Mouse (Mus musculus) neural tube, embryonic 13.5 days (tissue): ENCODE data around the gene Emsy. TPM values are rescaled to one million over a fixed set of nuclear protein-coding genes. Genes with fewer than 3 reads are reported as not detected.

Source experiments
- ATAC-seq: fragments of 200-750 bp; cut with Nextera tagmentation; 2 replicates; pipeline ENCODE4 v1.8.0; 2017; ENCODE audit warnings: low read depth, mild to moderate bottlenecking, moderate TSS enrichment, moderate library complexity
- H3K27ac ChIP-seq: fragments of 300-500 bp; sonication (generic); replicated peaks from 2 replicates; pipeline ENCODE4 v1.5.1; 2015; ENCODE audit warnings: moderate library complexity, mild to moderate bottlenecking, inconsistent platforms
- H3K27me3 ChIP-seq: fragments of 300-500 bp; sonication (generic); 2 replicates; pipeline ENCODE4 v1.6.1; 2015; ENCODE audit warnings: mild to moderate bottlenecking, inconsistent platforms
- H3K36me3 ChIP-seq: fragments of 300-500 bp; sonication (generic); 2 replicates; pipeline ENCODE4 v1.6.1; 2015; ENCODE audit warnings: mild to moderate bottlenecking, inconsistent platforms
- H3K4me1 ChIP-seq: fragments of 300-500 bp; sonication (generic); replicated peaks from 2 replicates; pipeline ENCODE4 v1.6.1; 2015; ENCODE audit warnings: inconsistent platforms
- H3K4me2 ChIP-seq: fragments of 300-500 bp; sonication (generic); 2 replicates; pipeline ENCODE4 v1.6.1; 2015; ENCODE audit warnings: inconsistent platforms, mild to moderate bottlenecking, moderate library complexity
- H3K4me3 ChIP-seq: fragments of 300-500 bp; sonication (generic); 2 replicates; pipeline ENCODE4 v1.5.1; 2015; ENCODE audit warnings: mild to moderate bottlenecking, inconsistent platforms
- H3K9ac ChIP-seq: fragments of 300-500 bp; sonication (generic); 2 replicates; pipeline ENCODE4 v1.6.1; 2015; ENCODE audit warnings: moderate library complexity, mild to moderate bottlenecking, inconsistent platforms
- H3K9me3 ChIP-seq: fragments of 300-500 bp; sonication (generic); 2 replicates; pipeline ENCODE4 v1.6.1; 2016; ENCODE audit warnings: inconsistent platforms
- WGBS: fragments of 180-500 bp; shearing (Covaris S2); methylation state at CpG from one replicate; pipeline ENCODE4 v1.1.7; 2015; 5-methylcytosine and 5-hydroxymethylcytosine counted together
- polyA plus RNA-seq: library from polyadenylated mRNA; unstranded; fragments of >200 nt; fragmentation: Nextera tagmentation; extraction: Ambion mirVana; gene quantifications from 2 replicates; pipeline ENCODE4 v1.2.1, GENCODE M21; 2015

The Emsy gene
- polyA plus RNA-seq, 1 experiment from 2014 or later, result 35.1 TPM

DNA sequence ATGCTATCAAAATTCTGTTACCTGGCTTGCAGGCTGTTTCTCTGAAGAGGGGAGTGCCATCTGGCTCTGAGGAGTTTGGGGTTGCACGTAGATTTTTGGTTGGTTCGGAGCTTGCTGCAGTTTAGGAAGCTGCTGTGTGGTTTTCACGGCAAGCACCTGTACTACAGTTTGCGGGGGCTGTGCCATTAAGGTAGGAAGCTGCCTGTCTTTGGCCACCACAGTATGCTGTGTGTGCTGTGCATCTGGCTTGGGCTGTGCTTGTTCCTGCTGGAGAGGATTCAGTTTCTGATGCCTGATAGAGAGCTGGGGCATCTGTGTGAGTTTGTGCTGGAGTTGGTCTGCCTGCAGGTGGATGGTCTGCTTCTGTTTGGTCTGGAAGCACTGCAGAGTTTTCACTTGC is 61.9 kb downstream of the Emsy start:
- Histone ChIP-seq H3K9ac (no peak overlapping the region), H3K4me3 (no peak overlapping the region), H3K4me2 (no peak overlapping the region), H3K27me3 (no peaks in the 10 kb centered on the region), H3K27ac (no peak overlapping the region), H3K9me3 (no peaks in the 10 kb centered on the region), H3K36me3 (peaks cover 69% of the 10 kb centered on the region), H3K4me1 (no peaks in the 10 kb centered on the region)
- ATAC-seq, result no peak
- 97% methylated on average over 4 of the region's 4 CpGs for WGBS

DNA sequence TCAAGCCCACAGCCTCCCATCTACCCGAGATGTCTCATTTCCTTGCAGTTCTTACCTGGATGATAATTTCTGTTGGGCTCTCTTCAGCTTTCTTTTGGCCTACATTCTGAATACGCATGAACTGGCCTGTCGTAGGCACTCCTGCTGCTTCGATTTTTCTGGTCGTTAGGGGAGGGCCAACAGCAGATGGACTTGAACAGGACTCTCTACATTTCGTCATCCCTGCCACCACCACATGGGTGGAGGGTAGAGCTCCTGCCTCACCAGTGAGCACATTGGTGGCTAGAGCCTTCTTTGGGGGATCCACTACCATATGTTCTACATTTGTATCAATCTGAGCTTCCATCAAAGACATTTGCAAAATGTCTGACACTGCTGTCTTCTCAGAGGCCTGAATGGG is 63.3 kb downstream of the Emsy start:
- ATAC-seq, result no peak

DNA sequence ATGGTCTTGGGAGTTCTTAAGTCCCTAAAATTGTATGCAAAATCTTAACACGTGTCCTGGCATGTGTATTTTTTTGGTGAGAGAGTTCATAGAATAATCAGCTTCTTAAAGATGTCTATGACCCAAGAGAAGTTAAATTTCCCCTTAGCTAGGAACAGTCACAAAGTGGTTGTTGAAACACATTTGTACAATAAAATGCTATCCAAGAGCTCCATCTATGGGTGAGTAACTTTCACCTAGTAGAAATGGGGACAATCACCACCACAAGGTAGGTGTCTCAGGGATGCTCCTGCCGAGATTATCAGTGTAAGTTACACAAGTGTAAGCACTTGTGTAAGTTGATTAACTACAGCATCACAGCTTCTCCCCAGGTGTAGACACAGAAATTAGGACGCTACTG is 67.6 kb downstream of the Emsy start:
- Histone ChIP-seq H3K9me3 (no peaks in the 10 kb centered on the region), H3K27me3 (no peaks in the 10 kb centered on the region), H3K9ac (no peak overlapping the region), H3K4me3 (no peak overlapping the region), H3K4me2 (no peak overlapping the region), H3K4me1 (no peaks in the 10 kb centered on the region), H3K27ac (no peak overlapping the region), H3K36me3 (peaks cover 41% of the 10 kb centered on the region)
- ATAC-seq, result no peak
- 78% methylated on average over 3 of the region's 3 CpGs for WGBS

More for the DNA sequence above, 63.3 kb downstream of the Emsy start:
- H3K4me2 ChIP-seq, result no peak overlapping the region
- H3K9me3 ChIP-seq, result no peaks in the 10 kb centered on the region
- no peak overlapping the region for H3K27ac ChIP-seq
- no peaks in the 10 kb centered on the region for H3K4me1 ChIP-seq
- no peaks in the 10 kb centered on the region for H3K27me3 ChIP-seq
- WGBS, result 84% methylated on average over 6 of the region's 6 CpGs
- no peak overlapping the region for H3K4me3 ChIP-seq
- peaks cover 63% of the 10 kb centered on the region for H3K36me3 ChIP-seq
- no peak overlapping the region for H3K9ac ChIP-seq

DNA sequence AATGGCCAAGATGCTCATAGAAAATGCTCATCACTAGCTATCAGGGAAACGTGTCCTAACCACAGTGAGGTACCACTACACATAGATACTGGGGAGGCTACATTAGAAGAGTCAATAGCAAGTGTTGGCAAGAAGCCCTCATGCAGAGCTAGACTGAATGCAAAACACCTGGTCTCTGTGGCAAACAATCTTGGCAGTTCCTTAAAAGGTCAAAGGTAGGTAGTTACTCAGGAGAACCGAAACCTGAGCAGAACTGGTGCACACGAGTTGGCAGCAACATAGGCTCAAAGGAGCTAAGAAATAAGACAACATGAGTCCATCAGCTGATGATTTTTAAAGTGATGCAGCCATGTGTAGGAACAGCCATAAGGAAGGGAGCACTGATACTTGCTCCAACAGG is 70.3 kb downstream of the Emsy start:
- ATAC-seq, result no peak
- WGBS, result 88% methylated on average over 3 of the region's 3 CpGs
- H3K4me3 ChIP-seq, result no peak overlapping the region

DNA sequence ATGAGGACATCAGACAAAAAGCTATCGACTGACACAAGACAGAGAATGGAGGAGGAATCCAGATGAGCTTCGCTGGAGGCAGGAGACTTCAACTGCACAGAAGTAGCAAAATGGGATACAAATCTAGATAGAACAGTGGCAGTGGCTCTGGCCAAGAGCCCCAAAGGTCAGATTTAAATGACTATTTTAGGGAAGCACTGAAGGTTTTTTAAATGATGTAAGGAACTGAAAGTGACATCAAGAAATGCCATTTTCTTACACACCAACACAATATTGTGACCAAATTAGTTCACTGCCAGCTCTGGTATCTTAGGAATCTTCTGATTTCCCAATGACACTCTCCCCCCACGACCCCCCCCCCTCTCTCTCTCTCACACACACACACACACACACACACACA is 72.0 kb downstream of the Emsy start:
- no peaks in the 10 kb centered on the region for H3K9me3 ChIP-seq
- H3K4me3 ChIP-seq, result no peak overlapping the region
- H3K4me1 ChIP-seq, result no peaks in the 10 kb centered on the region
- H3K4me2 ChIP-seq, result no peak overlapping the region
- no peak overlapping the region for H3K27ac ChIP-seq
- no peak overlapping the region for H3K9ac ChIP-seq
- no peaks in the 10 kb centered on the region for H3K27me3 ChIP-seq
- peaks cover 8% of the 10 kb centered on the region for H3K36me3 ChIP-seq
- 65% methylated on average over 3 of the region's 3 CpGs for WGBS
- no peak for ATAC-seq

More for the DNA sequence above, 70.3 kb downstream of the Emsy start:
- Histone ChIP-seq H3K36me3 (peaks cover 25% of the 10 kb centered on the region), H3K9ac (no peak overlapping the region), H3K9me3 (no peaks in the 10 kb centered on the region), H3K27me3 (no peaks in the 10 kb centered on the region), H3K27ac (no peak overlapping the region), H3K4me2 (no peak overlapping the region), H3K4me1 (no peaks in the 10 kb centered on the region)

DNA sequence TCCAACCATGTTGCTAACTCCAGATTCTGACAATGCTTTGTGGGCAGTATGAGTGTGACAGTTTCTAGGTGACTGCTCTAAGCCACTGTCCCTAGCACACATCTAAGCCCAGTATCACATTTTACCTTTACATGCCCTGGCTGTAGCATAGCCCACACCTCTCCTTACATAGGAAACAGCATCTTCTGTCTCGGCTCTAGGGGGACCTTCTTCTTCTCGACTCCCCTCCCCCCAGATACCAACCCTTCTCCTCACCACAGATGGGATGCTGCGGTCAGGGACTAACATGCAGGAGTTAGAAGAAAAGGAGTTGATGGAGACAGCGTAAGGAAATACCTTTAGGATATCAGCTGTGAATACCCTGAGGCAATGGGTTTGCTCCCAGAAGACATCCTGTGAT is 75.3 kb downstream of the Emsy start:
- Histone ChIP-seq H3K27me3 (no peaks in the 10 kb centered on the region), H3K9ac (no peak overlapping the region), H3K4me1 (no peaks in the 10 kb centered on the region), H3K9me3 (no peaks in the 10 kb centered on the region), H3K4me3 (no peak overlapping the region), H3K27ac (no peak overlapping the region), H3K36me3 (no peaks in the 10 kb centered on the region), H3K4me2 (no peak overlapping the region)
- no peak for ATAC-seq
- 86% methylated on average over 4 of the region's 4 CpGs for WGBS

DNA sequence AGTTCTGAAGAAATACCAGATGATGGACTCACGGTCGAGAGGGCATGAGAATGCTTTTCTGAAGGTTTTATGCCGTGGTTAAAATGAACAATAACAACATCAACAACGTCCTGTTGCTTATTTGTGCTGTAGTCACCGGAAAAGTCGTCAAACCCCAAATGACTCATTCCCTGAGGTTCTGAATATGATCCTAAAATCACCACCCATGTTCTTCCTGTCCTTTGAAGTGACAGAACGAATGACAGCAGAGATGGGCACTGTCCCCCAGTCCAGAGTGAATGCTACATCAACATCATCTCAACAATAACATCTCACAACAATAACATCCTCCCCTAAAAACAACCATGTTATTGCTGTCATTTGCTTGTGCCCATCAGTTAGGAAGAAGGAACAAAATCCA is 76.1 kb downstream of the Emsy start:
- Histone ChIP-seq H3K4me2 (no peak overlapping the region), H3K4me1 (no peaks in the 10 kb centered on the region), H3K9ac (no peak overlapping the region), H3K36me3 (no peaks in the 10 kb centered on the region), H3K27me3 (no peaks in the 10 kb centered on the region), H3K27ac (no peak overlapping the region), H3K9me3 (no peaks in the 10 kb centered on the region), H3K4me3 (no peak overlapping the region)
- ATAC-seq, result no peak
- WGBS, result 78% methylated on average over 7 of the region's 7 CpGs

DNA sequence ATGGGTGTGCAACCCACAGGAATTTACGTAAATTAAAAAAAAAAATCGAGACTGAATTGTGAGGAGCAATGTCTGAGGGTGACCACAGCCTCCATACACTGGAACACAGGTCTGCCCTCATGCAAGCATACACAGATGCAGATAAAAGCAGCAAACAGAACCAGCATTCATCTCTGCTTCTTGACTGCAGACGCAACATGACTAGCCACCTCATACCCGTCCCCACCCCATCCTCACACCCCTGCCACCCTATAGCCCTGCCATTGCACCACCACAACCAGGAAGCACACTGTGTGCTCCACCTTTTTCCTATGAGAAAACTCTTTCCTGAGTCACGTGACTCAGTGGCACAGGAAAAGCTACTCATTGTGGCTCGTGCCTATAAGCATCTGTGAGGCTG is 76.9 kb downstream of the Emsy start:
- H3K9ac ChIP-seq, result no peak overlapping the region
- no peaks in the 10 kb centered on the region for H3K36me3 ChIP-seq
- no peak for ATAC-seq
- H3K27me3 ChIP-seq, result no peaks in the 10 kb centered on the region
- no peak overlapping the region for H3K27ac ChIP-seq
- H3K4me3 ChIP-seq, result no peak overlapping the region
- H3K4me1 ChIP-seq, result no peaks in the 10 kb centered on the region
- 78% methylated on average over 6 of the region's 6 CpGs for WGBS
- no peaks in the 10 kb centered on the region for H3K9me3 ChIP-seq
- H3K4me2 ChIP-seq, result no peak overlapping the region

DNA sequence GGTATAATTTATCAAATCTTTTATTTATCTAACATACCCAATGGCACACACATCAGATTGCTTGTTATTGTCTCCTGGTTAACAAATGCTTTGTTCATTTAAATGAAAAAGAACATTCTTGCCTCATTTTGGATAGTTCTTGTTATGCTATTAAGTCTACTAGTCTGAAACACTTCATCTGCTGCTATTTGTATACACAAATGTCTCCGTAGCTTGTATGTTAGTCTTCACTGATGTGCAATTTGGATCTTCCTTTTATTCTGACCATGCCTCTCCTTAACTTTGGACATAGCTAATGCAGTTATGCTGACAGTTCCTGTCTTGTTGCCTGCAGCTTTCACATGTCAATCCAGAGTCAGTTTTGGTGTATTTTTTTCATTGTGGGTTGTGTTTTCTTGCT is 79.1 kb downstream of the Emsy start:
- Histone ChIP-seq H3K4me2 (no peak overlapping the region), H3K9ac (no peak overlapping the region), H3K36me3 (no peaks in the 10 kb centered on the region)

DNA sequence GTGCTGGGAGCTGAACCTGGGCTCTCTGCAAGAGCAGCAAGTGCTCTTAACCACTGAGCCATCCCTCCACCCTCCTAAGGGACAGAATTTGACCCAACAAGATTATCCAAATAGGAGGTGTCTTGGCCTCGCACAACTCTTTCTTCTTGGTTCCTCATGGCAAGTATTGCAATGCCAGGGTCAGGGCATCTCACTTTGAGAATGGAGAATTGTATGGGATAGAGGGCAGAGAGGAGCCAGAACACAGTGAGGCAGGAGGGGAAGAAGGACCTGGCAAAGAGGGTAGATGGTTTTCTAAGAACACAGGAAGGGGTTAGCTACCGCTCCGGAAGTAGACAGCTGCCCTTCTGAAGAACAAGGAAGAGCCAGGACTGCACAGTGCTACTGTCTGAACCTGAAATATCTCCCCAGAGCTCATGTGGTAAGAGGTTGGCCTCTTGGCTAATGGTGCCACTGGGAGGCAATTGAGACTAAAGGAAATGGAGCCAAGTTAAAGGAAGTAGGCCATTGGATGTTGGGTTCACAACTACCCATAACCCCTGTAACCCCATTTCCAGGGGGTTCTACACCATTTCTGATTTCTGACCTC is 80.8 kb downstream of the Emsy start:
- Histone ChIP-seq H3K27me3 (no peaks in the 10 kb centered on the region), H3K9me3 (no peaks in the 10 kb centered on the region), H3K9ac (no peak overlapping the region), H3K4me3 (no peak overlapping the region), H3K4me1 (peaks cover 17% of the 10 kb centered on the region), H3K27ac (no peak overlapping the region), H3K4me2 (no peak overlapping the region), H3K36me3 (no peaks in the 10 kb centered on the region)
- ATAC-seq, result no peak
- WGBS, result 96% methylated on average over 3 of the region's 3 CpGs

More for the DNA sequence above, 79.1 kb downstream of the Emsy start:
- H3K27me3 ChIP-seq, result no peaks in the 10 kb centered on the region
- H3K9me3 ChIP-seq, result no peaks in the 10 kb centered on the region
- no peak overlapping the region for H3K4me3 ChIP-seq
- 98% methylated on average over 1 of the region's 1 CpGs for WGBS
- no peak overlapping the region for H3K27ac ChIP-seq
- ATAC-seq, result no peak
- H3K4me1 ChIP-seq, result peaks cover 15% of the 10 kb centered on the region

DNA sequence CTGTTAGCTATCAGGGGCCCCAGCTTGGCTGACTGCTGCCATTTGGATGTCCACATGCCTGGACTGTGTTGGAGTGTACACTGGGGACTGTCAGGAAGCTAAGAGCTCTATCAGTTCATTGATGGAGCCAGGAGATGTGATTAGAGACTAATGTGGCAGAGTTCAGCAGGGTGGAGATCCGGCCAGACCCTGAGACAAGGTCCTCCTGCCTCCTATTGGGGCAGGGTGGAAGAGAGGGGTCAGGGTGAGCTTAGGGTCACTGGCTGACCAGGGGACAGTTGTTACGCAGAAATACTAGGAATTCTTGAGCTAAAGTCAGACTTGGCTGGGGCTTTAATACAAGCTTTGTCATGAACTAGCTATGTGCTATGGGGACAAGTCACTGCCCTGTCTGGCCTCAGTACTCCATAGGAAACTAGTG is 81.8 kb downstream of the Emsy start:
- Histone ChIP-seq H3K27me3 (no peaks in the 10 kb centered on the region), H3K4me3 (no peak overlapping the region), H3K36me3 (no peaks in the 10 kb centered on the region), H3K4me1 (peaks cover 17% of the 10 kb centered on the region), H3K9ac (no peak overlapping the region), H3K27ac (no peak overlapping the region), H3K9me3 (no peaks in the 10 kb centered on the region), H3K4me2 (no peak overlapping the region)
- no peak for ATAC-seq
- 86% methylated on average over 2 of the region's 2 CpGs for WGBS

DNA sequence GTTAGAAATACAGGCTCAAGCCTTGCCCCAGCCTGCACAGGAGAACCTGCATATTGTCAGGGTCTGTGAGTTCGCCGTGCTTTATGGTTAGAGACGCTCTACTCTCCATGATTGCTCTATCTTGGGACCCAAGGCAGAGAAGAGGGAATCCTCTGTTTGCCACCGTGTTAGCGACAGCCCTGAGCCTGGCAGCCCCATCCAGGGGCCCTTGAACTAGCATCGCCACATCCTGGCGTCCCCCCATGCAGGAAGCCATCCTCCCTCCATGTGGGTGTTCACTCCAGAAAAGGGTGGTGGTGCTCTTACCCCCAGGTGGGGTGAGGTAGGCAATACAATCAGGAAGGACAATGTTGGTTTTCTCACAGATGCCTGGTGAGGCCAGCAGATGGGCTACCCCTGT is 82.3 kb downstream of the Emsy start:
- no peak overlapping the region for H3K9ac ChIP-seq
- no peaks in the 10 kb centered on the region for H3K36me3 ChIP-seq
- no peak for ATAC-seq
- H3K4me3 ChIP-seq, result no peak overlapping the region
- H3K27ac ChIP-seq, result no peak overlapping the region
- H3K9me3 ChIP-seq, result no peaks in the 10 kb centered on the region
- no peaks in the 10 kb centered on the region for H3K27me3 ChIP-seq
- WGBS, result 94% methylated on average over 7 of the region's 7 CpGs
- H3K4me1 ChIP-seq, result peaks cover 17% of the 10 kb centered on the region
- no peak overlapping the region for H3K4me2 ChIP-seq

DNA sequence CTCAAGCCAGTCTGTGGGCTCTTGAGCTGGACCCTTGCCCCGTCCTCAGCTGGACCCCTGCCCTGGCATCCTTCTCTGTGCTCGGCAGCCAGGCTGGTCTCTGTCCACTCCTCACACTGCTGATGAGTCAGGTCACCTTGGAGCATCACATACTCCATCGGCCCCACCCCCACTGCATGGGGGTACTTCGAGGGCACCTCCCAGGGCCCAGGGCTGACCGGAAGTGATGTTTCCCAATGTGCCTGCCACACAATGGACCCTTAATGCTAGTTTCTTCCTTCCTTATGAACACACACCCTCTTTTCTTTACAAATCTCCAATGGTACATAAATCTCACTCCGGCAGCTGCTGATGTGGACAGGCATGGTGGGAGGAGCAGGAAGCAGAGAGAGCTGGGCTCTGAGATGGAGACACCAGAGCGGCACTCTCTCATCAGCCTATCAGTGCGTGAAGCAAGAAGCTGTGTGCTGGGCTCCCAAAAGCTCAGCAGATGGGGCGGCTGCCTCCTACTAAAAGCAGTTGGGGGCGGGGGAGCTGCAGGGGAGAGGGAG is 83.3 kb downstream of the Emsy start:
- Histone ChIP-seq H3K4me3 (no peak overlapping the region), H3K36me3 (no peaks in the 10 kb centered on the region), H3K27ac (peak overlapping the region; percentile 47; the same call in 1 of the 2 replicates), H3K4me1 (peaks cover 17% of the 10 kb centered on the region), H3K9me3 (no peaks in the 10 kb centered on the region), H3K9ac (no peak overlapping the region), H3K27me3 (no peaks in the 10 kb centered on the region), H3K4me2 (no peak overlapping the region)
- 34% methylated on average over 10 of the region's 10 CpGs for WGBS
- ATAC-seq, result peak; percentile 71
